Mouse (Mus musculus) lung, adult 18-20 months (tissue): ENCODE measurements around the gene Psmg1.
"Not testable (repeated sequence)": the region's sequence is repeated elsewhere in the genome, so short reads cannot be mapped to it uniquely, and the experiment has no call there.

Experiments
- DNase-seq, 2 experiments: peaks; one replicate each; pipeline ENCODE4 v3.0.0; 2022; ENCODE audit warnings: mixed read lengths in 2 of 2

Gene Psmg1

DNA sequence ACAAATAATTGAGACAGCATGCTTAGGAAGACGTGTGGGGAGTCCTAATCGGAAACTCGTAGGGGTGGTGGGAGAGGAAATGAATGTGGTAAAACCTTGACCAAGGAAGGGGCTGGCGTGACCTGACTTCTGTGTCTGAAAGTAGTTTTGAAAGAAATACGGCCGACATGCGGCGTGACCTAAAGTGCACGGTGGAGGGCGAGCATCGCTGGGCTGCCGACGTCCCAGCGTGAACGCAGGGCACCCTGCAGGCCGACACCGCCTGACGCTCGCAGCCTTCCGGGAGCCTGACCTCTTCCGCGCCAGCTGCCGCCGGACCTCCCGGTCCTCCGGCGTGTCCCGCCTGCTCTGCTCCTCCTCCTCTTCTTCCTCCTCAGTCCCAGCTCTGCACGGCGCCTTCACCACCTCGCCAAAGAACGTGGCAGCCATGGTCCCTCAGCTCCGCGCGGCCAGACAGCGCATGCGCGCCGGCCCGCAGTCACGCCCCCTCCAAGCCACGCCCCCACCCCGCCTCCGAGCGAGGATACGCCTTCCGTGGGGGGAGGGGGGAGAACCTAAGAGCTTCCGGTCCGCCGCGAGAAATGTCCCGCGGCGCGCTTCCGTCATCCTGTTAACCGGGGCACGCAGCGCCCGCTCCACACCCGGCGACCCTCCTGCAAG, at the start of gene Psmg1:
Psmg1 (minus strand) TSS at position 499 of the 660 bp plus-strand sequence.
- peak; percentile 93 to 94 for DNase-seq

DNA sequence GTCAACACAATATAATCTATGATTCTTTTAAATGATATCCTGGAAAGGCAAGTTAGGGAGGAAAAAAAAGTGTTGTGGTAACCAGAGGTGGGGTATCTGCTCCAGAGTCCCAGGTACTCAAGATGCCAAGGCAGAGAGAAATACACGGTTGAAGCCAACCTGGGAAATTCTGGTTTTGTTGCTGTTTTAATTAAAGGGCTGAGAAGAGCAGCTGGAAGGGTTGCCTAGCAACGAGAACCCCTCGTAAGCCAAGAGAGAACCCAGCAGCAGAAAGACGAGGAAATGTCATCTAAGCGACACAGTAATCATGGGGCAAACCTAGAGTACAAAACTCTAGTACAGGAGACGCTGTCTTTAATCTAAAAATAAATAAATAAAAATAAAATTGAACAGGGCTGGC, 48.8 kb upstream of the Psmg1 start:
- DNase-seq = no peak

DNA sequence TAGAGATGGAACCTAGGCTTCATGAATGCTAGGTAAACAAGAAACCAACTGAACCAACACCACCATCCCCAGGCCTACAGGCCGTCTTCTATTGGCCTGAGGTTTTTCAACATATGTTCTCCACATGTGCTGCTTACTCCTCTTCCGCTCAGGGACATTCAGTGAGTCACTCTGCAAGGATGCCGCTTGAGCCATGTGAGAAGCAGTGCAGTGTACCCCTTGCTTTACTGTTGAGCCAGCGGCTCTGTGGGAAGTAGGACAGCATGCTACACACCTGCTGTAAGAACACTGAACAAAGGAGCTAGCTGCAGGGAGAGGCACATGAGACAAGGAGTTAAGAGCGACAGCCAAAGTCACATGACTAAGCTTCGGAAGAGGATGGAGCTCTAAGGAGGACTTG, 43.7 kb upstream of the Psmg1 start:
- DNase-seq = no peak

DNA sequence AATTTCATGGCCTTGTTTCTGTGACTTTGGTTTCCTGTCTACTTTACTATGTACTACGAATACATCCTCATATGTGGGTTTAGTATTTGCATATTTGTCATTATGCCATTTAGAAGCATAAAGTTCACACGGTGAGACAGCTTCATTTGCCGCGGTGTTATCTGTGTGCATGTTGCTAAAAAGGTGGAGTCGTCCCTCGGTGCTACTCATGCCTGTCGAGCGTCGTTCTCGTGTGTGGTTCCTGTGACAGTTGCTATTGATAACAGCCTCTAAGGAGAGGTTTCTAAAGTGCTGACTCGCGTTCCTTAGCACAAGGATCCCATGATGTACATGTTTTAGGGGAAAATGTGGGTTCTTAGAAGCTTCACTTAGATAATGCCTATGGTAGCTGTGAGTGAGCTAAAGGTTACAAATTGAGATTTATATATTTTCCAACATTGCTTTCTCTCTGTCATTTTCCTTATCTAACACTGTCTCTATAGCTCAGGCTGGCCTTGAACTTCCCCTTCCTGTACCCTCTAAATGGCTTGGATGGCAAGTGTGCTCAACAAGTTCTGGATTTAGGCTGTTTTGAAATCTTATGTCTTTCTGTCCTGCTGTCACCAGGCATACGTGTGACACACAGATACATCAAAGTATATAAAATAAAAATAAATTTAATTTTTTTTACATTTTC, 41.7 kb upstream of the Psmg1 start:
- DNase-seq = no peak

DNA sequence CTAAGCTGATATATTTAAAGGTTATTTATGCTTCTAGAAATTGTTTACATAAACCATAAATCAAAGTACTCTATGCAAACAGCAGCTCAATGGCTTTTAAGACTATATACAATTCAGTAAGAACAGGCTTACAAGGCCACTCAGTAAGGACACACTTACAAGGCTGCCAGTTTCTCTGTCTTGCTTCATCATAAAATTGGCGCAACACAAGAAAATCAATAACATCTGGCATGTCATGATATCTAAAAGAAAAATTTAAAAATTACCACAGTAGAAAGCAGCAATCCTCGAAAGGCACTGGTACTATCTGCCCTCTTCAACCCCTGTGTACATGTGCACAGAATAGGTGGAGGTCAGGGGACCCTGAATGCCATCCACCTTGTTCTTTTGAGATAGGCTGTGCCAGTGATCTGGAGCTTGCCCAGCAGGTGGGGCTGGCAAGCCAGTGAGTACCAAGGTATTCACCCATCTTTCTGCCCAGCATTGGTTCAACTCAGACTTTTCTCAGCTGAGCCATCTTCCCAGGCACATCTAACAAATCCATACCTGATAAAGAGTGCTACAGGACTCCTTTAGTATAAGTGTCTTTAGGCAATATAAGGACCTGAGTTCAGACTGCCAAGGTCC, 39.8 kb upstream of the Psmg1 start:
- no peak for DNase-seq

DNA sequence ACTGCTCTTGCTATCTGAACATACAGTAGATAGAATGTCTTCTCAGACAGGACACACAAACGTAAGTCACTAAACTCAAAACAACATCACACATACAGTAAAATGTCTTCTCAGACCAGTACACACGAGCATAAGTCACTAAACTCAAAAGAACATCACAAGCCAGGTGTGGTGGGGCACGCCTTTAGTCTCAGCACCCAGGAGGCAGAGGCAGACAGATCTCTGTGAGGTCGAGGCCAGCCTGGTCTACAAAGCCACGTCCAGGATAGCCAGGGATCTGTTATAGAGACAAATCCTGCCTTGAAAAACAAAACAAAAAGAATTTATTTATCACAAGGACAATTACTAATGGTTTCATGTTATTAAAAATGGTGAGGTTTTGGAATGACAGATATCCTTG, 35.5 kb upstream of the Psmg1 start:
- DNase-seq = no peak

DNA sequence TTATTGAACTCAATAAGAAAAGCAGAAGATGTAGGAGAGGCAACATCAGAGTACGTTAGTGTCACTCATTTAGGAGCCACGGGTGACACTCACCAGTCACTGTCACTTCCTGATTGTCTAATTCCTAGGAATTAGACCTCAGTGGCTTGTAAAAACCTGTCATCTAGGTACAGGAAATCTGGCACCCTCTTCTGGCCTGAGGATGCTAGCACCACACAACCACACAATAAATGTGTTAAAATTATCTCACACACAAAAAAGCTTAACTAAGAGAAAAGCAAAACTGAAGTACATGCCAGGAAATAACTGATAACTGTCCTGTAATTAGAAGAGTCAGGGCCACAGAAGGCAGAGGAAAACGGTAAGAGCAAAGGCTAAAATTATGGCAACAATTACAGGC, 34.5 kb upstream of the Psmg1 start:
- DNase-seq = no peak

DNA sequence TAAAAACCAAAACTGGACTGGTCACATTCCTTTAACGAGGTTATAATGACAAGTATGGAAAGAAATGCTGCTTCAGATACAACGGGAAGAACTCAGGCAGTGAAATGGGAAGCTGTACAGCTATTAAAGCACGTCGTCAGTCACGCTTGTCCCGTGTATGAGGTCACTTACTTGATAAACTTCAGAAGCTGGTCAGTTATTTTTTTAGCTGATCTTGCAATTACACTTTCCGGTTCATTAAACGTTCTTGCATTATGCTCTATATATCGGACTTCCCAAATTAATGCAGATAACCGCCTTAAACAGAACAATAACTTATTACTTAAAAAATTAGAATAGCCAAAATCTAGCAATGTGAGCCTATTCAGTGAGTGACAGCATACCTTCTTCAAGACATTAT, 30.3 kb upstream of the Psmg1 start:
- DNase-seq = no peak

DNA sequence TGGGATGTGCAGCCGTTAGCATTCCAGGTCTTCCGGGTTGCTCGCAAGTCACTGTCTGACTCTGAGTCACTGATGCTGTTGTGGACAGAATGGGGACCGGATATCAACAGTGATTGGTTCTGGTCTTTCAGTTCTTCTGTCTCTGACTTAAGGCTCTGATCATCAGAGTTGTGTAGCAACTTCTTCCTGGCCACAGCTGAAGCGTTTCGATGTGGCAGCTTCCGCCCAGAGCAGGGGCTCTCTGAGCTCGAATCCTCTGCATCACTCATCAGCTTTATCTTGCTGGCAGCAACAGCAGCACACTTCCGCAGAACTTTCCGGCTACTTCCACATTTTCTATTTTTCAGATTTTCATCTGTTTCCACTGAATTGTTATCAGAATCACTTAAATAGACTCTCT, 18.4 kb upstream of the Psmg1 start:
- not testable (repeated sequence) for DNase-seq

DNA sequence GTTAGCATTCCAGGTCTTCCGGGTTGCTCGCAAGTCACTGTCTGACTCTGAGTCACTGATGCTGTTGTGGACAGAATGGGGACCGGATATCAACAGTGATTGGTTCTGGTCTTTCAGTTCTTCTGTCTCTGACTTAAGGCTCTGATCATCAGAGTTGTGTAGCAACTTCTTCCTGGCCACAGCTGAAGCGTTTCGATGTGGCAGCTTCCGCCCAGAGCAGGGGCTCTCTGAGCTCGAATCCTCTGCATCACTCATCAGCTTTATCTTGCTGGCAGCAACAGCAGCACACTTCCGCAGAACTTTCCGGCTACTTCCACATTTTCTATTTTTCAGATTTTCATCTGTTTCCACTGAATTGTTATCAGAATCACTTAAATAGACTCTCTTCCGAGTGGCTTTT, 13.5 kb upstream of the Psmg1 start:
- not testable (repeated sequence) for DNase-seq

DNA sequence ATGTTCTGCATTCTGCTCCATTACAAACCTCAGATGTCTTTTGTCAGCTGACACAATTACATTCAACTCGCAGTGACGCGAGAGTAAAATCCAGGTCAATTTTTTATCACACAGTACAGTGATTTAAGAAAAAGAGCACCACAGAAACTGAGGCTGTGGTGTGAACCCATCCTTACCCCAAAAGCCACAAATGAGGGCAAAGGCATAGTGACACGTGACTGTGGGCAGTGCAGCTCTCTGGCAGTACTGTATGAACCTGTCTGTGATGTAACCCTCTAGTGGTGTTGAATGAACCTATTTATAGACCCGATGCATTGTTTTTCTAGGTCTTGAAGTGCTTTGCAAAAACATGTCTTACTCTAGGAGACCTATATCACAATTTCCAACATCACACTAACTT, 8.5 kb upstream of the Psmg1 start:
- no peak for DNase-seq

DNA sequence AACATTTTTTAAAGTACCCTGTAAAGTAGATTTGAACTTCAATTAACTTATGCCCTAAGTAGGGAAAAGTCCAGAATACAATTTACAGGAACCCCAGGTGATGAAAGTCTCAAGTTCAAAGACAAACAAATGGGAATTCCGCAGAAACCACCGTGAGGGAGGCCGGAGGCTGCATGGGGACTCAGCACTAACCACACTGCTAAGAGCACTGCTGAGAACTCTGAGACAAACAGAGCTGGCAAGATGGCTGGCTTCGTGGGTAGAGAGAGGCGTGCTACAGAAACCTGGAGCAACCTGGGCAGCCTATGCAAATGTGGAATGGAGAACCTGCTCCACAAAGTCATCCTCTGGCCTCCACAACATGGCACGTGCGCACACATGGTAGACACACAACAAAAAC, 5.4 kb upstream of the Psmg1 start:
- peak; percentile 21 to 36 for DNase-seq

DNA sequence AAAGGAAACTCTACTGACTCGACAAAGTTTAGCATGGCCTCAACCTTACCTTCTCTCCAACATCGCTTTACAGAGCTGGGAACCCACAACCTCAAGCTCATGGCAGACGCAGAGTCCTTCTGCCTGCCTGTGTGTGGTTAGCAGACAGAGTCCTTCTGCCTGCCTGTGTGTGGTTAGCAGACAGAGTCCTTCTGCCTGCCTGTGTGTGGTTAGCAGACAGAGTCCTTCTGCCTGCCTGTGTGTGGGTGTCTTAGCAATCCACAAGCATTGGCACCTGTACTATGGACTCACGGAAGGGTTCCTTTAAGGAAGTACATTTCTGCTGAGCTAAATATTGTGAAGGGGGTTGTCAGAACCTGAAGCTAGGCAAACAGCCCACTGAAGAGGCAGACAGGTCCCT, 3.8 kb upstream of the Psmg1 start:
- not testable (repeated sequence) for DNase-seq

DNA sequence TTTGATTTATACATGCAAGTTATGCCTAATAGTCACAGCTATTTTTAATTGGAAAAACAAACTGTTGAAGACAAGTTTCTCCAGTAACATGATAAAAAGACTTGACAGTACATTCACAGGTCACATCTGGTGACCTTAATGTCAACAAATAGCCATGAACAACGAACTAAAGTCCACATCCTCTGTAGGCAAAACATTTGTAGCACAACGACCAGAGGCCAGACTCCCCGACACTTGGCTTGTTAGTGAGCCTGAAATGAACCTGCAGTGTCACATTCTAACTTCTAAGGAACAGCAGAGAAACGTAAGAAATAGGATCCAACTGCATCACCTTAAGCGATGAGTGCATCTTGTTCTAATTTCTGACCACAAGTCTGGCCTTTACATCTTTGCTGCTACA, 1.8 kb upstream of the Psmg1 start:
- no peak for DNase-seq

DNA sequence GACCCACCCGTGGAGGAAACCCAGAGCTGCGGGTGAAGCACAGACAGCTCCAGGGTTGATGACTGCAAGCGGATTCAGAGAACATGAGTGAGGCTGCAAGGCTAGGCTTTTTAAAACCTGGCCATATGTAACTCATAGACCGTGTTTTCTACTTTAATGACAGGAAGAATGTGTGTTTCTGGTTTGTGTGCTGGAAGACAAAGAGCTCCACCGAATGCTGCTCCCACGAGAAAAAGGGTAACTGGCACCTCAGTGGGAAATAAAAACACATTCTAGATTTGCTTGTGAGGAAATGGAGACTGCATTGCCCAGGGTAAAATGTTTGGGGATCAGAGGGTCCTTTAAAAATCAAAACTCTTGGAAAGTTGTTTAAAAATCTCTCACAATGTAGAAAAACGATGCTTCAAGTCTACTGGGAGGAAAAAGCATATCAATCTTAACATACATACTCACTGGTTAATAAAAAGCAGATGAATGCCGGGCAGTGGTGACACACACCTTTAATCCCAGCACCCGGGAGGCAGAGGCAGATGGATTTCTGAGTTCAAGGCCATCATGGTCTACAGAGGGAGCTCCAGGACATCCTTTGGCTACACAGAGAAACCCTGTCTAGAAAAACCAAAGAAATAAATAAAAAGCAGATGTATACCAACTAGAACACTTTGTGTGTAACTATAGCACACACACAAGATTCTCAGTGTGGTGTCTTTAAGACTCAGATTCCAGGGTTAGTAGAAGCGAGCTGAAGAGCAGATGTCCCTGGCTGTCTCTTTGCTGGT, 551 bp upstream of the Psmg1 start:
- DNase-seq = no peak

DNA sequence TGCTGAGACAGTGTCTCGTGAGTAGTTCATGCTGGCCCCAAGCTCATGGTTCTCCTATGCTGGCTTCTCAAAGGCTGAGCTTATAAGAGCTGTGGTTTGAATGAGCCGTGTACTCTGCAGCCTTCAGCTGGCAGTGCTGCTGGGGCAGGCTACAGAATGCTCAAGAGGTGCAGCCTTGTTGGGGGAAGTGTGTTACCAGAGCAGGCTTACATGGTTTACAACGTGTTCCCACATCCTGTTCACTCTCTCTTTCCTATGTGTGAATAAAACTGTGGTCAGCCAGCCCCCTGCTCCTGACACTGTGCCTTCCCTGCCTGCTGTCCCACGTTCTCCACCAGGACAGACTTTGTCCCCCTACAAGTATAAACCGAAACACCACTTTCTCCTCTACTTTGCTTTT, 5.8 kb downstream of the Psmg1 start:
- DNase-seq = no peak

DNA sequence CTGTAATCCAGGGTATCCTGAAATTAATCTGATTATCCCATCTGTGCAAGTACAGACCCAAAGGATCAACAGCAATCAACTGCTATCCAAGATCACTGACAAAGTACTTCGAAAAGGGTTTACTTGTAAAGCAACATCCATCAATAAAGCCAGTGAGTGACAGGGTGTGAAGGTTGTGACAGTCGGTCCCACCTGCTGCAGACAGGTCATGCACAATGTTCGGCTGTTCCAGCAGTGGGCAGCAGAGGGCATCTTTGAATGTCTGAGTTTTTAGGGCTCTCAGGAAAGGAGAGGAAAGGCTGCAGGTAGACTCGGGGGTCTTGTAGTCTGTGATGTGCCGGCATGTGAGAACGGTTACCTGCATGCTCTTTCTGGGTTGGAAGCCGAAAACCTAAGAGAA, 7.2 kb downstream of the Psmg1 start:
- DNase-seq = peak in 1 of 2 experiments; percentile 10

DNA sequence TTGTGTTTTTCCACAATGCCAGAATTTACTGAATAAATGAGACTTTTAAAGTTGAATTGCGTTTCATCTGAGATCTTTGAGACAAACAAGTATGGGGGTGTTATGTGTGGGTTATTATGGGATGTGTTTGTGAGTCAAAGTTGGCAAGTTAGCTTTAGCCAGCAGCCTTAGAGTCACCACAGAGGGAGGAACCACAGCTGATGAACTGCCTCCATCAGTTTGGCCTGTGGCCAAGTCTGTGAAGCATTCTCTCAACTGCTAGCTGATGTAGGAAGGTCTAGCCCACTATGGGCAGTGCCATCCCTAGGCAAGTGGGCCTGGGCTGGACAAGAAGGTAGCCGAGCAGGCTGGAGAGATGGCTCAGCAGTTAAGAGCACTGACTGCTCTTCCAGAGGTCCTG, 19.9 kb downstream of the Psmg1 start:
- no peak for DNase-seq

DNA sequence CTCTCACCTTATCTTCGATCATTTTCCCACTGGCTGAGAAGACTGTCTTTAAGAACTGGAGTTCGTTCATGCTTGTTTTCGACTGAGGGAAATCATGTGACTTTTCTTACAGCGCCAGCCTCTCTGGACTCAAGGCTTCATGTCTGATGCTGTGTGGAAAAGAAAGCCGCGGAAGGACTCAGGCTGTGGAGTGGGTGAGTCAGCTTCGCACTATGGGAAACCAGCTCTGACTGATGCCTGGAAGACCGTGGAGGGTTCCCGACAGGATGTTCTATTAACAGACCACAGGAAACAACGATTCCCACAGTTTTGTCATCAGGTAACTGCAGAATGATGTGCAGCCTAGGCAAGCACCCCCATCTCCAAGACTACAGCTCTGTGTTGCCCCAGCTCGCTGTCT, 23.3 kb downstream of the Psmg1 start:
- no peak for DNase-seq

DNA sequence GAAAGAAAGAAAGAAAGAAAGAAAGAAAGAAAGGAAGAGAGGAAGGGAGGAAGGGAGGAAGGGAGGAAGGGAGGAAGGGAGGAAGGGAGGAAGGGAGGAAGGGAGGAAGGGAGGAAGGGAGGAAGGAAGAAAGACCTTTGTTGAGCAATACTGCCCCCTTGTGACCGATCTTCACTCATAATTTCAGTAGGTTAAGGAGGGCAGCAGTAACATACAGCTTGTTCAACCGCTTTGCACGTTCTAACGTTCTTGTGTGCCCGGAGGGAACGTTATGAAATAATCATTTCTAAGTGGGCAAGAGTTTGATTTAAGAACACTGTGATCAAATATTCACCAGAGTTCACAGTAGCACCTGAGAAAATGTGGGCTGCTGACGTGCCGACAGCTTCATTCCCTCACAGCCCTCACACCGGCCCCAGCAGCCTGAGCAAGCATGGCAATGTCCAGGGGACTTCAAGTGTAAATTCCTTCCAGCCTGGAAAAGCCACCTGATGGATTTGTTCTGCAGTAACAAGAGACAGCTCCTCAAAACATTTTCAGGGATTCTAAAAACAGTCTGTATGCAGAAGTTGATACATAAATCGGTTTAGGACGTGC, 26.2 kb downstream of the Psmg1 start:
- DNase-seq = peak in 1 of 2 experiments; percentile 39

DNA sequence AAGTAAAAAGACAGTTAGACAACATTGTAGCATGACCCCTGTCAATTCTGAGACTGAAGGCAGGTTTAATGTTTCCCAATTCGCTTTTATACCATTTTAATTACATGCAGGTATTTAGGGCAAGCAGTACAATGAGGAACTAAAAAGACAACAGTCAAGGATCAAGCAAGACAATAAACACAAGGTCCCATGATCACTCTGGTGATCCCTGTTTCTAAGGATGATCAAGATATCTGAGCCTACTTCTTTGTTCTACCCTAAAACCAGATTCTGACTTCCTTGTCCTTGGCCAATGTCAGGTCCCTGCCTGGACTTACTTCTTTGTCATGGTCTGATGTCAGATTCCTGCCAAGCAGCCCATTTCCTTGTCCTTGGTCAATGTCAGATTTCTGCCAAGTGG, 29.3 kb downstream of the Psmg1 start:
- DNase-seq = not testable (repeated sequence)

DNA sequence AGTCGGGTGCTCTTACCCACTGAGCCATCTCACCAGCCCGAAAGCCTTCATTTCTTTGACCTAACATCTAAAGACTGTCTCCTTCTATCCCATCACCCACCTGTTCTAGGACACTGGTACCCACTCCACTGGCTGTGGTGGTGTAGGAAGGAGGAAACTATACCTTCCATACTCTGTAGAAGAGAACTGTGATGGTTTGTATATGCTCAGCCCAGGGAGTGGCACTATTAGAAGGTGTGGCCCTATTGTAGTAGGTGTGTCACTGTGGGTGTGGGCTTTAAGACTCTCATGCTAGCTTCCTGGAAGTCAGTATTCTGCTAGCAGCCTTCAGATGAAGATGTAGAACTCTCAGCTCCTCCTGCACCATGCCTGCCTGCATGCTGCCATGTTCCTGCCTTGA, 30.1 kb downstream of the Psmg1 start:
- DNase-seq = not testable (repeated sequence)

DNA sequence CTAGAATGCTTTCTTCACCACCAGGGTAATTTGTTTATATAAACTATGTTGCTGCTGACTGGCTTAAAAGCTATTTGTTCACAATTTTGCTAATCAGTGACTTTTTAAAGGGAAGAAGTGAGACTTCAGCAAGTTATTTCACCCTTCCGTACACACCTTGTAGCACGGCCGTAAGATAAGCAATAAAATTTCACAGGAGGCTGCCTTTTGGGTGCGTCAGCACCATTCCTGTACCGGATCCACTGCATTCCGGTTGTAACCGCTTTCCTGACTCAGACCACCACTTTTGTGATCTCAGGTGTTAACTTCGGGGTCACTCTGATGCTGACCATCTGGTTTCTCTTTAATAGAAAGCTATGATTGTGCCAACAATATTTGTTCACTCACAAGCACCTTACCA, 32.7 kb downstream of the Psmg1 start:
- no peak for DNase-seq
